Mouse (Mus musculus) heart, postnatal 14 days (tissue): Measurements from ENCODE around the gene Spag7. TPM values are rescaled to one million over a fixed set of nuclear protein-coding genes. Genes with fewer than 3 reads are reported as not detected.

Source experiments
- DNase-seq, 2 experiments: peaks; one replicate each; pipeline ENCODE4 v3.0.0; 2021 to 2022
- intact Hi-C: fragments of 180-260 bp; cut with DNase I; formaldehyde crosslinking; loops from one replicate; pipeline ENCODE4 v1.15.1; 2025
- total RNA-seq, 2 experiments: library from RNA; stranded (reverse); gene quantifications; 2 replicates each; pipeline ENCODE4 v1.2.3; 2021

Gene Spag7
- total RNA-seq, 2 experiments from 2014 or later: 83.4 to 84.4 TPM

GRCm38 (mm10) chr11:70647716-70648420 lies 21.3 kb downstream of the Spag7 start:
- no peak for DNase-seq

GRCm38 (mm10) chr11:70646691-70647650 lies 22.2 kb downstream of the Spag7 start, which contains the start of the genes Rnf167 and Slc25a11:
TSS of gene Rnf167 (plus strand) at chr11:70647235.
TSS of gene Slc25a11 (minus strand) at chr11:70647479.
- intact Hi-C loops: no loop called here
- DNase-seq: peak; percentile 95 to 96

More at GRCm38 (mm10) chr11:70647716-70648420, 21.3 kb downstream of the Spag7 start:
- intact Hi-C loops: no loop called here

- intact Hi-C loops: no loop called here
- DNase-seq: no peak
Measured at GRCm38 (mm10) chr11:70646259-70646555, 23.0 kb downstream of the Spag7 start.

GRCm38 (mm10) chr11:70645461-70646258 lies 23.6 kb downstream of the Spag7 start:
- intact Hi-C loops: no loop called here
- DNase-seq: no peak

- no peak for DNase-seq
- intact Hi-C loops: no loop called here
Measured at GRCm38 (mm10) chr11:70644564-70645103, 24.6 kb downstream of the Spag7 start.

- no peak for DNase-seq
- intact Hi-C loops: no loop called here
Measured at GRCm38 (mm10) chr11:70643051-70643450, 26.2 kb downstream of the Spag7 start.

- intact Hi-C loops: no loop called here
- no peak for DNase-seq
Measured at GRCm38 (mm10) chr11:70641241-70641640, 28.0 kb downstream of the Spag7 start.

GRCm38 (mm10) chr11:70639976-70640375 lies 29.2 kb downstream of the Spag7 start:
- intact Hi-C loops: no loop called here
- DNase-seq: no peak

GRCm38 (mm10) chr11:70638714-70639278 lies 30.4 kb downstream of the Spag7 start, which contains the start of gene Gp1ba:
TSS of gene Gp1ba (plus strand) at chr11:70639122.
- intact Hi-C loops: no loop called here
- DNase-seq: no peak

GRCm38 (mm10) chr11:70638293-70638692 lies 30.9 kb downstream of the Spag7 start:
- DNase-seq: no peak
- intact Hi-C loops: no loop called here

GRCm38 (mm10) chr11:70637764-70638163 lies 31.5 kb downstream of the Spag7 start:
- intact Hi-C loops: no loop called here
- DNase-seq: no peak

GRCm38 (mm10) chr11:70635601-70636000 lies 33.6 kb downstream of the Spag7 start:
- intact Hi-C loops: no loop called here
- no peak for DNase-seq

- intact Hi-C loops: loop anchor here (2.0 to 5.0 kb wide), 2 partner anchors 112 to 125 kb away; no protein-coding TSS in a partner anchor
- DNase-seq: no peak
Measured at GRCm38 (mm10) chr11:70630129-70630528, 39.1 kb downstream of the Spag7 start.

GRCm38 (mm10) chr11:70629557-70629956 lies 39.7 kb downstream of the Spag7 start:
- intact Hi-C loops: no loop called here
- DNase-seq: no peak

GRCm38 (mm10) chr11:70628431-70628830 lies 40.8 kb downstream of the Spag7 start:
- DNase-seq: no peak
- intact Hi-C loops: no loop called here

GRCm38 (mm10) chr11:70626877-70627276 lies 42.3 kb downstream of the Spag7 start:
- intact Hi-C loops: no loop called here
- no peak for DNase-seq

- intact Hi-C loops: no loop called here
- DNase-seq: peak; percentile 39 to 68
Measured at GRCm38 (mm10) chr11:70625473-70625872, 43.7 kb downstream of the Spag7 start.

GRCm38 (mm10) chr11:70623053-70623742 lies 46.0 kb downstream of the Spag7 start:
- no peak for DNase-seq
- intact Hi-C loops: no loop called here
